Mouse (Mus musculus) forebrain, postnatal 0 days (tissue): ENCODE data around the gene Ing4. TPM values are rescaled to one million over a fixed set of nuclear protein-coding genes. Genes with fewer than 3 reads are reported as not detected.
A peak's percentile ranks its signal among the peaks of the same experiment; 100 is the strongest.

Experiments
- ATAC-seq: fragments of 200-750 bp; cut with Nextera tagmentation; 2 replicates; pipeline ENCODE4 v1.8.0; 2017; ENCODE audit warnings: mild to moderate bottlenecking, moderate library complexity
- DNase-seq: peaks from one replicate; pipeline ENCODE4 v3.0.0-alpha.2; 2015
- H3K27ac ChIP-seq: fragments of 300-500 bp; sonication (generic); 2 replicates; pipeline ENCODE4 v1.5.1; 2014; ENCODE audit warnings: low read depth, mild to moderate bottlenecking, antibody characterized with exemption, low read length, moderate library complexity, mixed read lengths
- H3K27me3 ChIP-seq: fragments of 300-500 bp; sonication (generic); 2 replicates; pipeline ENCODE4 v1.6.1; 2014; ENCODE audit warnings: mild to moderate bottlenecking, low read length, mixed read lengths; ENCODE audit not compliant: insufficient read depth
- H3K36me3 ChIP-seq: fragments of 300-500 bp; sonication (generic); 2 replicates; pipeline ENCODE4 v1.6.1; 2014; ENCODE audit warnings: mild to moderate bottlenecking, moderate library complexity; ENCODE audit not compliant: insufficient read depth
- H3K4me1 ChIP-seq: fragments of 300-500 bp; sonication (generic); 2 replicates; pipeline ENCODE4 v1.6.1; 2014; ENCODE audit warnings: antibody characterized with exemption; ENCODE audit not compliant: insufficient read depth
- H3K4me2 ChIP-seq: fragments of 300-500 bp; sonication (generic); 2 replicates; pipeline ENCODE4 v1.6.1; 2014; ENCODE audit warnings: low read depth, mild to moderate bottlenecking, moderate library complexity
- H3K4me3 ChIP-seq: fragments of 300-500 bp; sonication (generic); 2 replicates; pipeline ENCODE4 v1.5.1; 2014; ENCODE audit warnings: low read depth, low read length, mixed read lengths
- H3K9ac ChIP-seq: fragments of 300-500 bp; sonication (generic); 2 replicates; pipeline ENCODE4 v1.6.1; 2014; ENCODE audit warnings: mild to moderate bottlenecking
- H3K9me3 ChIP-seq: fragments of 300-500 bp; sonication (generic); 2 replicates; pipeline ENCODE4 v1.6.1; 2016; ENCODE audit warnings: low read length
- CTCF ChIP-seq: sonication (generic); IDR thresholded peaks from 2 replicates; pipeline ENCODE4 v1.5.1; 2016; ENCODE audit warnings: antibody characterized with exemption, control low read depth, low read depth
- WGBS: fragments of 180-500 bp; shearing (Covaris S2); extraction: QIAGEN DNeasy Blood & Tissue Kit; methylation state at CpG from one replicate; pipeline ENCODE4 v1.1.7; 2014; 5-methylcytosine and 5-hydroxymethylcytosine counted together
- microRNA-seq, 2 experiments: library from miRNA; unstranded; fragments of <30 nt; microRNA quantifications; one replicate each; pipeline ENCODE4; 2016
- polyA plus RNA-seq: library from polyadenylated mRNA; unstranded; fragments of >200 nt; fragmentation: Nextera tagmentation; extraction: Ambion mirVana; gene quantifications from 2 replicates; pipeline ENCODE4 v1.2.1, GENCODE M21; 2015
- total RNA-seq: library from RNA; depleted of rRNA; stranded (reverse); fragments of >200 nt; gene quantifications from 2 replicates; pipeline ENCODE4 v1.2.3, GENCODE M21; 2014; rRNA removed

The Ing4 gene
- total and polyA plus RNA-seq, 2 experiments from 2014 or later, result 83.4 to 111 TPM

GRCm38 (mm10) chr6:125096597-125097345 lies 57.2 kb downstream of the Ing4 start:
- Histone ChIP-seq H3K4me3 (peak overlapping the region; percentile 90), H3K4me2 (peak overlapping the region; percentile 85), H3K4me1 (peaks cover 27% of the 10 kb centered on the region), H3K9me3 (no peaks in the 10 kb centered on the region), H3K36me3 (peaks cover 17% of the 10 kb centered on the region), H3K9ac (peak overlapping the region; percentile 83), H3K27ac (peak overlapping the region; percentile 91), H3K27me3 (no peaks in the 10 kb centered on the region)
- WGBS, result under 1% methylated on average over 38 of the region's 44 CpGs
- DNase-seq, result peak; percentile 39
- ATAC-seq, result peak; percentile 30
- no peak for TF ChIP-seq CTCF

DNA sequence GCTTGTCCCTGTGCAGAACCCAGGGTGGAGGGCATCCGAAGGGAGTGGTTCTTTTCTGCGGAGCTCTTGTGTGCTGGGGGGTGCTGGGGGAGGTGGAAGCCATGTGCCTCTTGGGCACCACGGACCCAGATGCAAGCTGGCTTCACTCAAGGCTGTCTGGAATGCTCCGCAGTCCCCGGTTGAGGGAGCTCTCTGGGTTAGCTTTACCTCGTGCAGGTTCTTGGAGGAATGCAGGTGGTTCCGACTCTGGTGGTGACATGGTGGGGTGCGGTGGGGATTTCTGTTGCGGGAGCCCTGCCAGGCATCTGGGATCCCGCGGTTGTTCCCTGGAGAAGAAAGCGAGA lies 57.8 kb downstream of the Ing4 start:
- peak; percentile 28 for ATAC-seq
- peaks cover 23% of the 10 kb centered on the region for H3K36me3 ChIP-seq
- under 1% methylated on average over 12 of the region's 12 CpGs for WGBS
- TF ChIP-seq CTCF, result no peak
- H3K4me2 ChIP-seq, result peak overlapping the region; percentile 85
- H3K4me1 ChIP-seq, result peaks cover 27% of the 10 kb centered on the region
- no peaks in the 10 kb centered on the region for H3K9me3 ChIP-seq
- H3K27me3 ChIP-seq, result no peaks in the 10 kb centered on the region
- H3K4me3 ChIP-seq, result peak overlapping the region; percentile 90
- H3K9ac ChIP-seq, result peak overlapping the region; percentile 83
- peak; percentile 38 for DNase-seq
- peak overlapping the region; percentile 91; the same call in 1 of the 2 replicates for H3K27ac ChIP-seq

GRCm38 (mm10) chr6:125097951-125098350 lies 58.4 kb downstream of the Ing4 start:
- Histone ChIP-seq H3K4me2 (peak overlapping the region; percentile 85), H3K27ac (peak overlapping the region; percentile 40; the same call in 1 of the 2 replicates), H3K27me3 (no peaks in the 10 kb centered on the region), H3K36me3 (peaks cover 29% of the 10 kb centered on the region), H3K4me3 (peak overlapping the region; percentile 90), H3K4me1 (peaks cover 27% of the 10 kb centered on the region), H3K9me3 (no peaks in the 10 kb centered on the region), H3K9ac (peak overlapping the region; percentile 83)
- no peak for ATAC-seq
- TF ChIP-seq CTCF, result no peak
- no peak for DNase-seq
- WGBS, result 48% methylated on average over 8 of the region's 8 CpGs

GRCm38 (mm10) chr6:125098513-125098912 lies 59.0 kb downstream of the Ing4 start:
- 58% methylated on average over 3 of the region's 3 CpGs for WGBS
- peaks cover 27% of the 10 kb centered on the region for H3K4me1 ChIP-seq
- no peaks in the 10 kb centered on the region for H3K27me3 ChIP-seq
- peak overlapping the region; percentile 85 for H3K4me2 ChIP-seq
- peak overlapping the region; percentile 90 for H3K4me3 ChIP-seq
- DNase-seq (no peak), ATAC-seq (no peak)
- H3K27ac ChIP-seq, result peak overlapping the region; percentile 40; the same call in 1 of the 2 replicates
- no peak for TF ChIP-seq CTCF
- H3K9ac ChIP-seq, result peak overlapping the region; percentile 83
- H3K9me3 ChIP-seq, result no peaks in the 10 kb centered on the region
- H3K36me3 ChIP-seq, result peaks cover 32% of the 10 kb centered on the region

Small RNA genes lying within 50 kb of the gene (microRNA-seq; reads per million reads assigned to microRNA genes)
- 0 to 0.12 reads per million in 2 experiments for gene Mir7045

Other genes with a start within 250 kb of the Ing4 start
- 4.3 and 6.0 TPM in 2 replicates for gene Spsb2, start 231.1 kb upstream of the Ing4 start, total RNA-seq
- gene Spsb2, start 231.1 kb upstream of the Ing4 start, polyA plus RNA-seq, result 6.8 and 7.0 TPM in 2 replicates
- gene Tpi1, start 225.5 kb upstream of the Ing4 start, total RNA-seq, result 332 and 338 TPM in 2 replicates
- gene Tpi1, start 225.5 kb upstream of the Ing4 start, polyA plus RNA-seq, result 354 and 367 TPM in 2 replicates
- 215 and 224 TPM in 2 replicates for gene Usp5, start 210.3 kb upstream of the Ing4 start, total RNA-seq
- gene Usp5, start 210.3 kb upstream of the Ing4 start, polyA plus RNA-seq, result 173 and 191 TPM in 2 replicates
- gene Cdca3, start 210.2 kb upstream of the Ing4 start, total RNA-seq, result 13.5 and 20.7 TPM in 2 replicates
- gene Cdca3, start 210.2 kb upstream of the Ing4 start, polyA plus RNA-seq, result 28.5 and 30.5 TPM in 2 replicates
- 0.90 and 1.8 TPM in 2 replicates for gene Gnb3, start 199.5 kb upstream of the Ing4 start, total RNA-seq
- 0.61 and 1.2 TPM in 2 replicates for gene Gnb3, start 199.5 kb upstream of the Ing4 start, polyA plus RNA-seq
- 78.8 and 85.7 TPM in 2 replicates for gene P3h3, start 182.0 kb upstream of the Ing4 start, total RNA-seq
- gene P3h3, start 182.0 kb upstream of the Ing4 start, polyA plus RNA-seq, result 6.2 and 9.1 TPM in 2 replicates
- gene Gpr162, start 175.8 kb upstream of the Ing4 start, total RNA-seq, result 154 and 160 TPM in 2 replicates
- gene Gpr162, start 175.8 kb upstream of the Ing4 start, polyA plus RNA-seq, result 30.3 and 38.1 TPM in 2 replicates
- gene Cd4, start 151.5 kb upstream of the Ing4 start, total RNA-seq, result 0.57 and 0.69 TPM in 2 replicates
- 0.25 and 0.72 TPM in 2 replicates for gene Cd4, start 151.5 kb upstream of the Ing4 start, polyA plus RNA-seq
- 1.9 and 2.4 TPM in 2 replicates for gene Lag3, start 128.1 kb upstream of the Ing4 start, total RNA-seq
- gene Lag3, start 128.1 kb upstream of the Ing4 start, polyA plus RNA-seq, result 2.6 and 3.9 TPM in 2 replicates
- 722 and 784 TPM in 2 replicates for gene Ptms, start 119.7 kb upstream of the Ing4 start, total RNA-seq
- 1,090 and 1,099 TPM in 2 replicates for gene Ptms, start 119.7 kb upstream of the Ing4 start, polyA plus RNA-seq
- gene Mlf2, start 108.4 kb upstream of the Ing4 start, total RNA-seq, result 432 and 471 TPM in 2 replicates
- 665 and 718 TPM in 2 replicates for gene Mlf2, start 108.4 kb upstream of the Ing4 start, polyA plus RNA-seq
- gene Cops7a, start 74.2 kb upstream of the Ing4 start, total RNA-seq, result 82.4 and 117 TPM in 2 replicates
- gene Cops7a, start 74.2 kb upstream of the Ing4 start, polyA plus RNA-seq, result 87.8 and 93.0 TPM in 2 replicates
- 12.2 and 18.3 TPM in 2 replicates for gene Pianp, start 43.1 kb upstream of the Ing4 start, total RNA-seq
- 53.8 and 68.9 TPM in 2 replicates for gene Pianp, start 43.1 kb upstream of the Ing4 start, polyA plus RNA-seq
- 24.7 and 34.5 TPM in 2 replicates for gene Zfp384, start 30.6 kb upstream of the Ing4 start, total RNA-seq
- 7.2 and 8.4 TPM in 2 replicates for gene Zfp384, start 30.6 kb upstream of the Ing4 start, polyA plus RNA-seq
- gene Acrbp, start 9.9 kb downstream of the Ing4 start, total RNA-seq, result 11.3 and 12.2 TPM in 2 replicates
- 11.4 and 13.8 TPM in 2 replicates for gene Acrbp, start 9.9 kb downstream of the Ing4 start, polyA plus RNA-seq
- 0.38 and 0.71 TPM in 2 replicates for gene Lpar5, start 28.2 kb downstream of the Ing4 start, total RNA-seq
- 0.59 and 0.61 TPM in 2 replicates for gene Lpar5, start 28.2 kb downstream of the Ing4 start, polyA plus RNA-seq
- gene Chd4, start 56.2 kb downstream of the Ing4 start, total RNA-seq, result 121 and 141 TPM in 2 replicates
- gene Chd4, start 56.2 kb downstream of the Ing4 start, polyA plus RNA-seq, result 53.3 and 72.6 TPM in 2 replicates
- 47.2 and 56.0 TPM in 2 replicates for gene Nop2, start 92.1 kb downstream of the Ing4 start, total RNA-seq
- gene Nop2, start 92.1 kb downstream of the Ing4 start, polyA plus RNA-seq, result 39.6 and 43.5 TPM in 2 replicates
- gene Iffo1, start 105.5 kb downstream of the Ing4 start, total RNA-seq, result 24.6 and 28.8 TPM in 2 replicates
- 12.8 and 18.3 TPM in 2 replicates for gene Iffo1, start 105.5 kb downstream of the Ing4 start, polyA plus RNA-seq
- gene Gapdh, start 126.7 kb downstream of the Ing4 start, total RNA-seq, result 2,022 and 2,511 TPM in 2 replicates
- gene Gapdh, start 126.7 kb downstream of the Ing4 start, polyA plus RNA-seq, result 1,543 and 1,551 TPM in 2 replicates
- gene Ncapd2, start 151.9 kb downstream of the Ing4 start, total RNA-seq, result 32.5 and 43.5 TPM in 2 replicates
- gene Ncapd2, start 151.9 kb downstream of the Ing4 start, polyA plus RNA-seq, result 18.9 and 25.8 TPM in 2 replicates
- 51.3 and 54.0 TPM in 2 replicates for gene Mrpl51, start 152.0 kb downstream of the Ing4 start, total RNA-seq
- gene Mrpl51, start 152.0 kb downstream of the Ing4 start, polyA plus RNA-seq, result 146 and 148 TPM in 2 replicates
- gene Vamp1, start 175.8 kb downstream of the Ing4 start, total RNA-seq, result 6.7 and 12.9 TPM in 2 replicates
- gene Vamp1, start 175.8 kb downstream of the Ing4 start, polyA plus RNA-seq, result 7.9 and 11.9 TPM in 2 replicates
- 2.5 and 4.3 TPM in 2 replicates for gene Tapbpl, start 192.1 kb downstream of the Ing4 start, total RNA-seq
- gene Tapbpl, start 192.1 kb downstream of the Ing4 start, polyA plus RNA-seq, result 3.7 and 6.9 TPM in 2 replicates
- gene Cd27, start 197.2 kb downstream of the Ing4 start, total RNA-seq, result not detected in 2 replicates
- gene Cd27, start 197.2 kb downstream of the Ing4 start, polyA plus RNA-seq, result 0.33 TPM in 1 of 2 replicates, not detected in the other
- not detected in 2 replicates for gene Tuba3a, start 246.3 kb downstream of the Ing4 start, total RNA-seq
- gene Tuba3a, start 246.3 kb downstream of the Ing4 start, polyA plus RNA-seq, result not detected in 2 replicates